Mouse (Mus musculus) cerebellum, adult (tissue): Measurements from ENCODE around the gene Med16.
"Not testable (repeated sequence)": the region's sequence is repeated elsewhere in the genome, so short reads cannot be mapped to it uniquely, and the experiment has no call there.

Source experiments
- ATAC-seq: cut with Nextera tagmentation; 2 replicates; pipeline ENCODE4 v1.9.2; 2017; ENCODE audit warnings: mild to moderate bottlenecking, moderate library complexity, mixed read lengths; ENCODE audit not compliant: insufficient number of reproducible peaks, low FRiP score, low TSS enrichment

Gene Med16

GRCm38 (mm10) chr10:79918231-79919078, 9.7 kb upstream of the Med16 start:
- ATAC-seq = 0 out of 2 replicates have a peak, but pooled peaks have one; percentile 26

- ATAC-seq = no peak
Observed at GRCm38 (mm10) chr10:79917532-79918100, 8.9 kb upstream of the Med16 start.

GRCm38 (mm10) chr10:79916808-79917531, 8.2 kb upstream of the Med16 start, which contains the start of gene Kiss1r:
Gene Kiss1r (plus strand): TSS chr10:79916971.
- ATAC-seq = peak; percentile 69

GRCm38 (mm10) chr10:79916081-79916480, 7.4 kb upstream of the Med16 start:
- ATAC-seq = no peak

- no peak for ATAC-seq
Observed at GRCm38 (mm10) chr10:79914948-79915596, 6.3 kb upstream of the Med16 start.

- no peak for ATAC-seq
Observed at GRCm38 (mm10) chr10:79914131-79914947, 5.6 kb upstream of the Med16 start.

GRCm38 (mm10) chr10:79912412-79912811, 3.7 kb upstream of the Med16 start:
- no peak for ATAC-seq

- no peak for ATAC-seq
Observed at GRCm38 (mm10) chr10:79910556-79910955, 1.8 kb upstream of the Med16 start, which contains the start of gene Gm26602. Gene Gm26602 (plus strand): TSS chr10:79910856.

- no peak for ATAC-seq
Observed at GRCm38 (mm10) chr10:79909092-79909922, 584 bp upstream of the Med16 start.

- no peak for ATAC-seq
Observed at GRCm38 (mm10) chr10:79907415-79907814, 1.3 kb downstream of the Med16 start.

- no peak for ATAC-seq
Observed at GRCm38 (mm10) chr10:79906712-79907111, 2.0 kb downstream of the Med16 start.

- ATAC-seq = no peak
Observed at GRCm38 (mm10) chr10:79900951-79901410, 7.7 kb downstream of the Med16 start.

- ATAC-seq = no peak
Observed at GRCm38 (mm10) chr10:79897316-79898245, 11.1 kb downstream of the Med16 start.

GRCm38 (mm10) chr10:79896814-79897213, 11.9 kb downstream of the Med16 start:
- ATAC-seq = no peak

GRCm38 (mm10) chr10:79896306-79896705, 12.4 kb downstream of the Med16 start:
- no peak for ATAC-seq

- not testable (repeated sequence) for ATAC-seq
Observed at GRCm38 (mm10) chr10:79892451-79893118, 16.1 kb downstream of the Med16 start.

- no peak for ATAC-seq
Observed at GRCm38 (mm10) chr10:79890670-79891069, 18.1 kb downstream of the Med16 start, which contains the start of gene Cfd. Gene Cfd (plus strand): TSS chr10:79890853.
